Mouse (Mus musculus) brain, embryonic 14.5 days (tissue): ENCODE results near the gene Crmp1.

ENCODE experiments used
- CTCF ChIP-seq: fragments of 200-500 bp; IDR thresholded peaks from 2 replicates; pipeline ENCODE4 v1.5.1; 2012; ENCODE audit warnings: inconsistent platforms, mild to moderate bottlenecking, moderate library complexity, borderline replicate concordance; ENCODE audit not compliant: insufficient read depth, insufficient read length; ENCODE audit errors: extremely low read depth
- POLR2A ChIP-seq: fragments of 200-500 bp; IDR thresholded peaks from 2 replicates; pipeline ENCODE4 v1.6.1; 2012; ENCODE audit warnings: mild to moderate bottlenecking, inconsistent platforms, borderline replicate concordance; ENCODE audit not compliant: poor library complexity, insufficient read depth, insufficient read length, severe bottlenecking; ENCODE audit errors: extremely low read depth

DNA sequence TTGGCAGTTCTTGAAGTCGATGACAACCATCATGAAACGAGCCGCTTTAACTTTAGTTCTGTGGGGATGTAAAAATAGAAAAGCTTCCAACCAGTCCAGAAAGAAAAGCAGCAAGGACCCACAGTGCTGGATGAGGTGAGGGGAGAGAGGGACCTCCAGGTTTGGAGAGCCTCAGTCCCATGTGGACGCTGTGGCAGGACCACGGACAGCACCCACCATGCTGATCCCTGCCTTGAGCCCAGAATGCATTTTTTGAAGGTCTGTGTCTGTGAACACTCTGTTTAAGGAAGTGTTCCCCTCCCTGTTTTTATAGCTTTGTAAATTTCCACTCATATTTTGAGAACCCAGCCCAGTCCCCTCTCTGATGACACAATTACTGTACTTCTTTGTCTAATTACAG, 15.5 kb downstream of the Crmp1 start:
- TF ChIP-seq CTCF (no peak), POLR2A (no peak)
